Mouse (Mus musculus): Measurements from ENCODE around the gene Sorcs3. TPM values are rescaled to one million over a fixed set of nuclear protein-coding genes. Genes with fewer than 3 reads are reported as not detected.

Sorcs3 gene
- total and polyA plus RNA-seq, 3 experiments, result not detected

- no peak for DNase-seq (ENCODE audit: low read depth, low spot score)
- H3K4me1 ChIP-seq (ENCODE audit: control insufficient read depth in 1 of 2, insufficient read depth in 2 of 2, low read length in 2 of 2), result no peaks in the 10 kb centered on the region
- H3K36me3 ChIP-seq (ENCODE audit: control insufficient read depth in 1 of 2, insufficient read depth in 2 of 2, low read length in 2 of 2), result no peaks in the 10 kb centered on the region
- no peaks in the 10 kb centered on the region for H3K27me3 ChIP-seq (ENCODE audit: control insufficient read depth in 1 of 2, insufficient read depth in 2 of 2, low read length in 2 of 2)
- no peaks in the 10 kb centered on the region for H3K79me2 ChIP-seq (ENCODE audit: control insufficient read depth, insufficient read depth, low read length, poor library complexity)
- H3K9ac ChIP-seq (ENCODE audit: control insufficient read depth, low read depth, low read length, poor library complexity, severe bottlenecking), result no peak overlapping the region
- no peaks in the 10 kb centered on the region for H3K9me3 ChIP-seq (replicated peaks; ENCODE audit: insufficient read depth, low read length)
- H3K4me3 ChIP-seq (ENCODE audit: control insufficient read depth in 1 of 2, insufficient read depth in 1 of 2, low read depth in 2 of 2, low read length in 2 of 2), result no peak overlapping the region
- TF ChIP-seq MXI1 (IDR thresholded peaks at IDR 0.05; ENCODE audit: low read depth, low read length) (no peak), USF2 (IDR thresholded peaks at IDR 0.05; ENCODE audit: borderline replicate concordance in 1 of 2, insufficient read depth in 1 of 2, low read depth in 1 of 2, low read length in 2 of 2) (no peak), POLR2AphosphoS2 (IDR thresholded peaks at IDR 0.05; ENCODE audit: low read length) (no peak), ZNF384 (IDR thresholded peaks at IDR 0.05; ENCODE audit: low read depth, low read length) (no peak), CTCF (IDR thresholded peaks at IDR 0.05 in 2 of 3, conservative IDR thresholded peaks at IDR 0.05 in 1 of 3; ENCODE audit: control insufficient read depth in 1 of 3, insufficient read depth in 1 of 3, low read depth in 2 of 3, low read length in 3 of 3, poor library complexity in 1 of 3, severe bottlenecking in 1 of 3) (no peak), ZC3H11A (IDR thresholded peaks at IDR 0.05; ENCODE audit: low read depth, low read length) (no peak), POLR2A (IDR thresholded peaks at IDR 0.05; ENCODE audit: control insufficient read depth in 1 of 2, insufficient read depth in 1 of 2, low read depth in 1 of 2, low read length in 2 of 2, poor library complexity in 1 of 2) (no peak), SMC3 (IDR thresholded peaks at IDR 0.05; ENCODE audit: low read depth, low read length) (no peak), NELFE (IDR thresholded peaks at IDR 0.05; ENCODE audit: low read depth, low read length) (no peak)
- no peak overlapping the region for H3K27ac ChIP-seq (ENCODE audit: control insufficient read depth, low read depth, low read length)
These were observed 575.0 kb downstream of the Sorcs3 start for GRCm38 (mm10) chr19:48780813-48781212.

- Histone ChIP-seq H3K4me1 (ENCODE audit: control insufficient read depth in 1 of 2, insufficient read depth in 2 of 2, low read length in 2 of 2) (no peaks in the 10 kb centered on the region), H3K9me3 (replicated peaks; ENCODE audit: insufficient read depth, low read length) (no peaks in the 10 kb centered on the region), H3K27me3 (ENCODE audit: control insufficient read depth in 1 of 2, insufficient read depth in 2 of 2, low read length in 2 of 2) (no peaks in the 10 kb centered on the region), H3K4me3 (ENCODE audit: control insufficient read depth in 1 of 2, insufficient read depth in 1 of 2, low read depth in 2 of 2, low read length in 2 of 2) (no peak overlapping the region), H3K36me3 (ENCODE audit: control insufficient read depth in 1 of 2, insufficient read depth in 2 of 2, low read length in 2 of 2) (no peaks in the 10 kb centered on the region), H3K9ac (ENCODE audit: control insufficient read depth, low read depth, low read length, poor library complexity, severe bottlenecking) (no peak overlapping the region), H3K27ac (ENCODE audit: control insufficient read depth, low read depth, low read length) (no peak overlapping the region), H3K79me2 (ENCODE audit: control insufficient read depth, insufficient read depth, low read length, poor library complexity) (no peaks in the 10 kb centered on the region)
- TF ChIP-seq POLR2AphosphoS2 (IDR thresholded peaks at IDR 0.05; ENCODE audit: low read length) (no peak), EP300 (IDR thresholded peaks at IDR 0.05; ENCODE audit: low read depth in 1 of 2, low read length in 2 of 2) (no peak), UBTF (IDR thresholded peaks at IDR 0.05; ENCODE audit: borderline replicate concordance, insufficient read depth, low read depth, low read length) (no peak), MAX (IDR thresholded peaks at IDR 0.05; ENCODE audit: low read length) (no peak), KAT2A (conservative IDR thresholded peaks at IDR 0.05; ENCODE audit: low read depth, low read length) (no peak), SMC3 (IDR thresholded peaks at IDR 0.05; ENCODE audit: low read depth, low read length) (no peak), MAFK (IDR thresholded peaks at IDR 0.05; ENCODE audit: borderline replicate concordance, low read depth, low read length) (no peak), USF2 (IDR thresholded peaks at IDR 0.05; ENCODE audit: borderline replicate concordance in 1 of 2, insufficient read depth in 1 of 2, low read depth in 1 of 2, low read length in 2 of 2) (no peak), ELF1 (IDR thresholded peaks at IDR 0.05; ENCODE audit: low read depth, low read length) (no peak), USF1 (IDR thresholded peaks at IDR 0.05; ENCODE audit: low read depth, low read length) (no peak), MYB (IDR thresholded peaks at IDR 0.05; ENCODE audit: low read depth, low read length) (no peak), BHLHE40 (IDR thresholded peaks at IDR 0.05; ENCODE audit: borderline replicate concordance, low read depth, low read length) (no peak), E2F4 (IDR thresholded peaks at IDR 0.05; ENCODE audit: borderline replicate concordance, low read depth, low read length) (no peak), GATA1 (IDR thresholded peaks at IDR 0.05; ENCODE audit: low read depth, low read length) (no peak)
- DNase-seq (ENCODE audit: low read depth, low spot score), result no peak
These were observed 576.3 kb downstream of the Sorcs3 start for GRCm38 (mm10) chr19:48782024-48782721.
